Mouse (Mus musculus) 3134 (cell line): ENCODE results near the gene Slc25a16.

Experiments used
- DNase-seq: peaks from one replicate; pipeline ENCODE4 v3.0.0-alpha.2; 2011; ENCODE audit warnings: low spot score; ENCODE audit not compliant: insufficient read length; ENCODE audit errors: extremely low read depth

Slc25a16 gene

DNA sequence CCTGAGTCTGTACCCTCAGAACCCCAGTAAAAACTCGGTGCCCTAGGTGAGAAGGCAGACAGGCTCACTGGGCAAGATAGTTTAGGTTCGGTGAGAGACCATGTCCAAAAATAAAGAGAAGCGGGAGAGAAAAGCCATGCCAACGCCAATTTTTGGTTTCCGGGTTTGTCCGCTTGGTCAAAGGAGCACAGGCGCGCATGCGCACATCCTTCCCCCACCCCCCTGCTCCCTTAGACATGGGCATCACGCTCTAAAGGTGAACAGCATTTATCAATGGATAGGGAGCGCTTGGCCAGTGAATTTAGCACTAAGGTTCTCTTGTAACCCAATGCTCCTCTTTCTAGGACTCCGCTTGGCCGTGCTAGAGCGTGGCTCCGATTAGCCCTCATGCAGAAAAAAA lies 70.2 kb downstream of the Slc25a16 start:
- DNase-seq = no peak

DNA sequence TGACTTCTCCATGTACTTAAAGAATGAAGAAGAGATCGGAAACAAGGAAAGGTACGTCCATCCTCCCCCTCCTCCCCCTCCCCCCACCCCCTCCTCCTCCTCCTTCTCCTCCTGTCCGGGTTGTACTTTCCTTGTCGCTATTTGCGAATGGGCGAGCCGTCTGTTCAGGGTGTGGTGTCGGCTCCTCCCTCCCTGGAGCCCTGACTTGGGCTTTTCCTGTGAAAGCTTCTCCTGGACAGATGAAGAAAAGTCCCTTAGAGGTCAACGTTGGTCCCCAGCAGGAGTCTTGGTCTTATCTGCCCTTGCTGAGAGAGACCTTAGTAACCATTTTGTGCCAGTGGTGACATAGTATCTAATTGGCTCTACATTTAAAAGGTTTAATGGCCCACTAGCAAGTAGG lies 73.6 kb downstream of the Slc25a16 start:
- DNase-seq = no peak
